Mouse (Mus musculus) layer of hippocampus, postnatal 36 days (tissue): ENCODE data around the gene B3gat3. TPM values are rescaled to one million over a fixed set of nuclear protein-coding genes. Genes with fewer than 3 reads are reported as not detected.
A peak's percentile ranks its signal among the peaks of the same experiment; 100 is the strongest.
"Not testable (repeated sequence)": the region's sequence is repeated elsewhere in the genome, so short reads cannot be mapped to it uniquely, and the experiment has no call there.

Experiments
- DNase-seq, 2 experiments: peaks; one replicate each; pipeline ENCODE4 v3.0.0; 2022
- total RNA-seq, 2 experiments: library from RNA; stranded (reverse); gene quantifications; 2 replicates each; pipeline ENCODE4 v1.2.3; 2021

B3gat3 gene
- 100 to 1,000 TPM; 165 to 175 TPM for total RNA-seq

GRCm38 (mm10) chr19:8920073-8920736, at the start of gene B3gat3:
B3gat3 (plus strand) TSS chr19:8920374.
- peak; percentile 92 to 94 for DNase-seq

DNA sequence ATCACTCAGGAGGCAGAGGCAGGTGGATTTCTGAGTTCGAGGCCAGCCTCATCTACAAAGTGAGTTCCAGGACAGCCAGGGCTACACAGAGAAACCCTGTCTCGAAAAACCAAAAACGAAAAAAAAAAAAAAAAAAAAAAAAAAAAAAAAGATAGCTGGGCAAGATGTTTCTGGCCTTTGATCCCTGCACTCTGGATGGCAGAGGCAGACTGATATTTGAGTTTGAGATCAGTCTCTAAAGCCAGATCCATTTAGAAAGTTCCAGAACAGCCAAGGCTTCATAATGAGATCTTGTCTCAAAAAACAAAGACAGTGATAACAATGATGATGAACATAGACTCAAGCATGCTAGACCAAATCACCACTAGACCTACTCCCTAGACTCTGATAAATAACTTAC, 49.8 kb upstream of the B3gat3 start:
- not testable (repeated sequence) for DNase-seq

GRCm38 (mm10) chr19:8870838-8871237, 49.3 kb upstream of the B3gat3 start:
- DNase-seq: no peak

- DNase-seq: peak; percentile 99 to 100
These were observed 48.6 kb upstream of the B3gat3 start, which contains the start of gene Ubxn1 for GRCm38 (mm10) chr19:8871267-8872186. Ubxn1 (plus strand) TSS chr19:8871496.

DNA sequence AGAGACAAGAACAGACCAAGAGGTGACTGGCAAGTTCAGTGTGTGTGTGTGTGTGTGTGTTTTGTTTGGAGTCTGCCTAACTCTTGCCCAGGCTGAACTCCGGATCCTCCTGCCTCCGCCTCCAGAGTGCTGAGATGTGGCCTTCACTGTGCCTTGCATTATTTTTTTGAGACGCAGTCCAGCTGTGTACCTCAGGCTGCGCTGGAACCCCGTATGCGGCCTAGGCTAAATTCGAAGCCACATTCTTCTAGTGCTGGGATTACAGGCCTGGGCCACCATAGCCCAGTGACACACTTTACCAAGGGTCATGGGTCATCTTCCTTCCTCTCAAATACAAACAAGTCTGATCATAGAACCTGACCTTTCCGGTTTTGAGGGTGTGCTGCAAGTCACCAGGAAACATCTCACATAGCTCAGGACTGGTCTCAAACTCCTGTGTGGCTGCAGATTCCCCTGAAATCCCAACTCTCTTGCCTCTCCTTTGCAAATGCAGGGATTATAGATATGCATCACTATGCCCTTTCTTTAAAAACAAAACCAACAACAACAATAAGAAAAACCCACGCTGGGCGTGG, 47.8 kb upstream of the B3gat3 start:
- DNase-seq: no peak

DNA sequence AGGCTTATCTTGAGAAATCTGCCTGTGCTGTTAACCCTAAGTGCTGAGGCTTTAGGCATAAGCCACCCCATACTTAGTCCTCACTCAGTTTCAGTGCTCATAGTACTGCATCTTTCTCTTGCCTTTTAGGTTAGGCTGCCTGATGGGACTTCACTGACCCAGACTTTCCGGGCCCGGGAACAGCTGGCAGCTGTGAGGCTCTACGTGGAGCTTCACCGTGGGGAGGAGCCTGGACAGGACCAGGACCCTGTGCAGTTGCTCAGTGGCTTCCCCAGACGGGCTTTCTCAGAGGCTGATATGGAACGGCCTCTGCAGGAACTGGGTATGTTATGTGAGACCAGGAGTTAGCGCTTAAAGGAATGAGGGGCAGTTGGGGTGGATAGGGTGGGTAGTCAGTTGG, 45.1 kb upstream of the B3gat3 start:
- DNase-seq: no peak

DNA sequence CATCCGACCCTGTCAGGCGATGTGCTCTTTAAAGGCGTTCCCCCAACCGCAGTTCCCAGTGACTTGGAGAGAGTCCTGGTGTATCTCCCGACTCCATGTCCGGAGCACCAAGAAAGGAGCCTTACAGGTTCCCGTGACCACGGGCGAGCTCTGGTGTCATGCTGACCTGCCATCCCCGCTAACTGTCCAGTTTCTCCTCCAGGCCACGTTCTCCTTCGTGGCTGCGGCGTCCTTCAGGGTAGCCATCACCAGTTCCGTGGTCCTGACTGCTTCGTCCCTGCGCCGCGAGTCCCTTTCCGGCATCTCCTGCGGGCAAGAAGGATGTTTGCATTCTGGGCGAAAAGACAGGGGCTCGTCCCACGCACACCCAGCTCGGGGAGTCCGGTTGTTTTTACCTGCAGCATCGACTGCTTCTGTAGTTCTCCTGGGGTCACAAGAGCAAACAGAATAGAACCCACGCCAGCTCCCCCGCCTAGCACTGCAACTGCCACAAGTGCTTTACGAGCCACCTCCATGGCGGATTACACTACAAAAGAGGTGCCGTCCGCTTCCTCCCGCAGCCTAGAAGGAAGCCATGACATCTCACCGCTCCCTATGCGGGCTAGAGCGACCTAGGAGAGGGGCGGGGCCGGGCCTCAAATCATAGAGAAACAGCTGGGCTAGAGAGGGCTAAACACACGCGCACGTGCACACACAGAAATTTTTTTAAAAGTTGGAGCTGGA, 39.7 kb upstream of the B3gat3 start, which contains the start of gene Uqcc3:
Gene Uqcc3 (minus strand): TSS at position 613 of the 723 bp plus-strand sequence.
- peak; percentile 85 to 88 for DNase-seq

- no peak for DNase-seq
These were observed 39.2 kb upstream of the B3gat3 start for GRCm38 (mm10) chr19:8881034-8881392.

DNA sequence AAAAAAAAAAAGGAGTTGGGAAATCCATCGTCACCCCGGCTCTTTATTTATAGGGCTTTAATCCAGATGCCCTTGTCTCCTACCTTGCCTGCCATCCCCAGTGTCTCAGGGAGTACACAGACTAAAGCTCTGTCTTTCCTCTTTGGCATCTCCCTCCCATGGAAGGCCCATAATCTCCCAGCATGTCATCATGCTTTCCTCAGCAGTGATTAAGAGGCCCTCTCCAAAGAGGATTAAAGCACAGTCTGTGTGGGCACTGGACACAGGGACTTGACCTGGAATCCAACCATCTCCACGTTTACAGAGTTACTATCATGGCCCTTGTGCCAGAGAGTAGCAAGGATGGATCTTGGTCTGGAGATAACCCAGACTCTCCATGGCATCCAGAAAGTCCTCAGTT, 36.6 kb upstream of the B3gat3 start, which contains the start of the genes Lbhd1 and Gm49403:
Gene Lbhd1 (plus strand): TSS at position 117 of the 400 bp plus-strand sequence.
Gene Gm49403 (plus strand): TSS at position 315 of the 400 bp plus-strand sequence.
- no peak for DNase-seq

DNA sequence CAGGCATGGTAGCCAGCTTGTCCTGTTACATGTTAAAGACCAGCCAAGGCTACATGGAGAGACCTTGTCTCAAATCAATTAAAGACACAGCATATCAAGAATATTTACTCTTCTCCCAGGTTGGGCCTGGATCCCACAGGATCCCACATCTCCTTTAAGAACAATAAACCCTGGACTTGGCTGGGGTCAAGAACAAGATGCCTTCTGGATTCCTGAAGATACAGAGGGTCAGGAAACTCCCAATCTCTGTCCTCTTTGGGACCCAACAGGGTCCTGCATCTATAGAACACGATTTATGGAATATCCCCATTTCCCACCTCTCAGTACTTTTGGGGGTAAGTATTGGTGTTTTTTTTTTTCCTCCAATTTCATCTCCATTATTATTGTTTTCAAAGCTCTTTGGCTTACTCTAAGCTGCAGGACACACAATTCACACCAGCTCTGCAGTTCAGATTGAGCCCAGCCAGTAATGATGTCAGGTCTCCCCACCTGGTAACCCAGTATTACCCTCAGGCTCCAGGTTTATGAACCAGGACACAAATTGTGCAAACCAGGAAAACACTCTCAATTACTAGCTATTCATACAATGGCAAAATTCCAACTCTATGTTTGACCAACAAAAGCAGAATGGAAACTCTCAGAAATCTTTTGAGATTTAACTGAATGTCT, 33.1 kb upstream of the B3gat3 start:
- DNase-seq: no peak

DNA sequence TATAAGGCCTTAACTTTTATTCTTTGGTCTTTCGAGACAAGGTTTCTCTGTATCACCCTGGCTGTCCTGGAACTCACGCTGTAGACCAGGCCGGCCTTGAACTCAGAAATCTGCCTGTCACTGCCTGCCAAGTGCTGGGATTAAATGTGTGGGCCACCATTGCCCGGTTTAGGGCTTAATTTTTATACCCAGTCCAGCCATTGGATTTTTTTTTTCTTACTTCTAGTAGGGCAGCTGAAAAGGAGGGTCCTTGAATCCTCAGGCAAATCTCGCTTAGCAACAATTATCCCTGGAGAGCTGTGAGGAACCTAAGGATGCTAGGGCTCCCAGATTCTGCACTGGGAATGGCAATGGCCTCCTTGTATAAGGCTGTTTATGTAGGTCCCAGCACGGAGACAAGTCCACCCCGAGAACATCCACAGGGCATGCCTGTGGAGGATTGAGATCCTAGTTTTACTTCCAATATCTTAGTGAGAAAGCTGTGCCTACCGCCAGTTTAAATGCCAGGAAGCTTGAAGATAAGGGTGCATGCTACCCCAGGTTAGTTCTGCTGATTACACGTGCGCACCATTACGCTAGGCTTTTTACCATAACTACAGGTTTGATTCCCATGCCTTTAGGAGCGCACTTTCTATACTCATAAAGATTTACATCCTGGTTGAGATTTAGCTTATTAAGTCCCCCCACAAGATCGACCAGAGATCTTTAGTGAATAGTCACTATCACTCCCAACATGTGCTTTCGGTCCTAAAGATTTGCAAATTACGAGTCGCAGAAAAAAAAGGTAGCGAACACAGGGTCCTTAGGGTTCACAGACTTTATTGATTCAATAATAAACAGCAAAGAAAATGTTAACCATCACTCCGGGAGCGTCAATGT, 32.4 kb upstream of the B3gat3 start:
- DNase-seq: no peak

GRCm38 (mm10) chr19:8888511-8889385, 31.4 kb upstream of the B3gat3 start, which contains the start of the genes 1810009A15Rik and Gm49416:
1810009A15Rik (plus strand) TSS chr19:8888853.
Gm49416 (plus strand) TSS chr19:8888926.
- peak; percentile 90 to 93 for DNase-seq

- peak; percentile 87 for DNase-seq
These were observed 27.1 kb upstream of the B3gat3 start, which contains the start of gene Ints5 for GRCm38 (mm10) chr19:8892829-8893766. Ints5 (plus strand) TSS chr19:8893005.

DNA sequence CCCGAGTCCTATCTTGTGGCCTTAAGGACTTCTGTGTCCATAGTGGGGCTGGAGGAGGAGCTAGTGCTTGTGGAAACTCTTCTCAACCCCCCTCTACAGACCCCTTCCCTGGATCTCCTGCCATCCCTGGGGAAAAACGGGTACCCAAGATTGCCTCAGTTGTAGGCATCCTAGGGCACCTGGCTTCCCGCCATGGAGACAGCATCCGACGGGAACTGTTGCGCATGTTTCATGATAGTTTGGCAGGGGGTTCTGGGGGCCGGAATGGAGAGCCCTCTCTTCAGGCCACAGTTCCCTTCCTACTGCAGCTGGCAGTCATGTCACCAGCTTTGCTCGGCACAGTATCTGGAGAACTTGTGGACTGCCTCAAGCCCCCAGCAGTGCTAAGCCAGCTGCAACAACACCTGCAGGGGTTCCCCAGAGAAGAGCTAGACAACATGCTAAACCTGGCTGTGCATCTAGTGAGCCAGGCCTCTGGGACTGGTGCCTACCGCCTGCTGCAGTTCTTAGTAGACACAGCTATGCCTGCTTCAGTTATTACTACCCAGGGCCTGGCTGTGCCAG, 24.7 kb upstream of the B3gat3 start:
- DNase-seq: no peak

GRCm38 (mm10) chr19:8896231-8896630, 23.9 kb upstream of the B3gat3 start:
- DNase-seq: not testable (repeated sequence)

DNA sequence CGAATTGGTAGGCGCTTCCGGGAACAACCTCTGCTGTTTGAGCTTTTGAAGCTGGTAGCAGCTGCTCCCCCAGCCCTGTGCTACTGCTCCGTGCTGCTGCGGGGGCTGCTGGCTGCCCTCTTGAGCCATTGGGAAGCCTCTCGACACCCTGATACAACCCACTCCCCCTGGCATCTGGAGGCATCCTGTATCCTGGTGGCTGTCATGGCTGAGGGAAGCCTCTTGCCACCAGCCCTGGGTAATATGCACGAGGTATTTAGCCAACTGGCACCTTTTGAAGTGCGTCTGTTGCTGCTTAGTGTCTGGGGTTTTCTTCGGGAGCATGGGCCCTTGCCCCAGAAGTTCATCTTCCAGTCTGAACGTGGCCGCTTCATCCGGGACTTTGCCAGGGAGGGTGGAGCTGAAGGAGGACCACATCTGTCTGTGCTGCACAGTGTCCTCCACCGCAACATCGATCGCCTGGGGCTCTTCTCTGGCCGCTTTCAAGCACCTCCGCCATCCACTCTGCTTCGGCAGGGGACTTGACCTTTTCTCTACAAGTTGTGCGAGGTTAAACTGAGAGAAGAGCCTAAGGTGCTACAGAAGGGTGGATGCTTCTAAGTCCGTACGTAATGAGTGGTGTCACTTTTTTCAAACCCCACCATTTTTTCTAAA, 22.8 kb upstream of the B3gat3 start:
- peak in 1 of 2 experiments; percentile 37 for DNase-seq

GRCm38 (mm10) chr19:8897865-8898495, 22.2 kb upstream of the B3gat3 start, which contains the start of gene Ganab:
Ganab (plus strand) TSS chr19:8898071.
- DNase-seq: peak; percentile 94 to 96
